ENCODE assay signal across 8 mouse cellular contexts in genomic region chrX:95025779-95026360, GRCm38 (mm10). TPM values are rescaled to one million over a fixed set of nuclear protein-coding genes. Genes with fewer than 3 reads are reported as not detected.
DNase-seq lines count a peak whose midpoint lies in the region; ATAC-seq lines count a peak whose summit lies in the region.

No protein-coding gene starts in this region.

- DNase-seq in cerebellum, adult 11 months, result peak; percentile 20
- DNase-seq in ovary, postnatal 36 days (ENCODE audit: low spot score), result peak; percentile 14
- DNase-seq in ovary, adult 18-20 months (ENCODE audit: low spot score), result no peak
- peak; percentile 26 for DNase-seq in forebrain, embryonic 14.5 days (ENCODE audit: low spot score)
- peak; percentile 33 for DNase-seq in midbrain, embryonic 10.5 days (ENCODE audit: low spot score)
- no peak for DNase-seq in left cerebral cortex, adult 9 months (ENCODE audit: low spot score in 2 of 2)

- no peak; the same call in 1 of the 2 replicates for ATAC-seq in cerebellum, adult (ENCODE audit: insufficient number of reproducible peaks, low FRiP score, low TSS enrichment)
- ATAC-seq in forebrain, embryonic 14.5 days, result peak; percentile 65
- peak; percentile 69 for ATAC-seq in kidney, embryonic 15.5 days (replicated peaks; ENCODE audit: low FRiP score)

- H3K4me1 ChIP-seq in forebrain, embryonic 14.5 days (ENCODE audit: control insufficient read depth, insufficient read depth, low read length), result no peaks in the 10 kb centered on the region
- H3K4me1 ChIP-seq in kidney, embryonic 15.5 days, result no peaks in the 10 kb centered on the region
- H3K4me1 ChIP-seq in midbrain, embryonic 10.5 days, result 0 out of 2 replicates have a peak, but pooled peaks cover 7% of the 10 kb centered on the region

- no peaks in the 10 kb centered on the region for H3K9me3 ChIP-seq in forebrain, embryonic 14.5 days (replicated peaks; ENCODE audit: control insufficient read depth, low read length)
- no peaks in the 10 kb centered on the region for H3K9me3 ChIP-seq in kidney, embryonic 15.5 days (replicated peaks)
- H3K9me3 ChIP-seq in midbrain, embryonic 10.5 days (replicated peaks), result no peaks in the 10 kb centered on the region

- peak overlapping the region; percentile 57 for H3K4me2 ChIP-seq in forebrain, embryonic 14.5 days (ENCODE audit: low read length)
- H3K4me2 ChIP-seq in kidney, embryonic 15.5 days, result peak overlapping the region; percentile 64

- H3K36me3 ChIP-seq in forebrain, embryonic 14.5 days (ENCODE audit: control insufficient read depth, insufficient read depth, low read length), result no peaks in the 10 kb centered on the region
- H3K36me3 ChIP-seq in kidney, embryonic 15.5 days, result no peaks in the 10 kb centered on the region
- H3K36me3 ChIP-seq in midbrain, embryonic 10.5 days, result no peaks in the 10 kb centered on the region

- H3K4me3 ChIP-seq in forebrain, embryonic 14.5 days (ENCODE audit: low read depth, low read length), result peak overlapping the region; percentile 46
- H3K4me3 ChIP-seq in kidney, embryonic 15.5 days (replicated peaks), result peak overlapping the region; percentile 55
- H3K4me3 ChIP-seq in midbrain, embryonic 10.5 days, result peak overlapping the region; percentile 57

- peak overlapping the region; percentile 80 for H3K27ac ChIP-seq in forebrain, embryonic 14.5 days (ENCODE audit: low read depth, low read length)
- peak overlapping the region; percentile 96 for H3K27ac ChIP-seq in kidney, embryonic 15.5 days
- H3K27ac ChIP-seq in midbrain, embryonic 10.5 days (replicated peaks), result peak overlapping the region; percentile 89

- H3K27me3 ChIP-seq in forebrain, embryonic 14.5 days (replicated peaks; ENCODE audit: control insufficient read depth, insufficient read depth, low read length), result no peaks in the 10 kb centered on the region
- peaks cover 16% of the 10 kb centered on the region for H3K27me3 ChIP-seq in kidney, embryonic 15.5 days
- peaks cover 23% of the 10 kb centered on the region; the same call in 1 of the 2 replicates for H3K27me3 ChIP-seq in midbrain, embryonic 10.5 days (ENCODE audit: low read depth, poor library complexity, severe bottlenecking)

- H3K9ac ChIP-seq in forebrain, embryonic 14.5 days (ENCODE audit: low read length), result peak overlapping the region; percentile 66
- peak overlapping the region; percentile 53 for H3K9ac ChIP-seq in kidney, embryonic 15.5 days

- 36% methylated on average over 23 of the region's 23 CpGs for WGBS in forebrain, embryonic 14.5 days
- 21% methylated on average over 23 of the region's 23 CpGs for WGBS in kidney, embryonic 15.5 days
- WGBS in midbrain, embryonic 10.5 days, result 25% methylated on average over 23 of the region's 23 CpGs

RNA-seq across cellular contexts. Expression of gene Spin4, which starts 0.6 kb away (rescaled TPM):
- 5.0 and 6.3 TPM in 2 replicates for polyA plus RNA-seq in forebrain, embryonic 14.5 days (2014; fragmentation: Nextera tagmentation; extraction: Ambion mirVana)
- polyA plus RNA-seq in kidney, embryonic 15.5 days (2015; fragmentation: Nextera tagmentation; extraction: Ambion mirVana), result 8.6 and 9.1 TPM in 2 replicates
- 7.3 and 7.9 TPM in 2 replicates for polyA plus RNA-seq in midbrain, embryonic 10.5 days (2016; fragmentation: Nextera tagmentation; extraction: Ambion mirVana)

Comparison
In these comparisons a context has a peak if more than half of its experiments do, and no peak if none do; other contexts are left out.
1. DNase-seq: peak in cerebellum, adult 11 months (single experiment), ovary, postnatal 36 days (single experiment), forebrain, embryonic 14.5 days (single experiment) and midbrain, embryonic 10.5 days (single experiment); none in ovary, adult 18-20 months (single experiment) and left cerebral cortex, adult 9 months (0 of 2).
2. Peak in every context shown above with its lines, with median percentiles within 50 percentile points of each other: H3K27ac ChIP-seq and H3K4me3 ChIP-seq.